Mouse (Mus musculus) forebrain, embryonic 14.5 days (tissue): ENCODE measurements around the gene Adamtsl3. TPM values are rescaled to one million over a fixed set of nuclear protein-coding genes. Genes with fewer than 3 reads are reported as not detected.

ENCODE experiments used
- ATAC-seq: fragments of 200-750 bp; cut with Nextera tagmentation; 2 replicates; pipeline ENCODE4 v1.8.0; 2017; ENCODE audit warnings: mild to moderate bottlenecking, moderate library complexity
- DNase-seq: peaks from one replicate; pipeline ENCODE4 v3.0.0-alpha.2; 2015; ENCODE audit warnings: low spot score
- H3K27ac ChIP-seq: fragments of 300-500 bp; sonication (generic); 2 replicates; pipeline ENCODE4 v1.5.1; 2014; ENCODE audit warnings: low read depth, mild to moderate bottlenecking, control low read depth, low read length, moderate library complexity
- H3K27me3 ChIP-seq: fragments of 300-500 bp; sonication (generic); replicated peaks from 2 replicates; pipeline ENCODE4 v1.6.1; 2014; ENCODE audit warnings: low read length, control low read depth, mixed read lengths; ENCODE audit not compliant: control insufficient read depth, insufficient read depth
- H3K36me3 ChIP-seq: fragments of 300-500 bp; sonication (generic); 2 replicates; pipeline ENCODE4 v1.6.1; 2014; ENCODE audit warnings: low read length, control low read depth; ENCODE audit not compliant: control insufficient read depth, insufficient read depth
- H3K4me1 ChIP-seq: fragments of 300-500 bp; sonication (generic); 2 replicates; pipeline ENCODE4 v1.6.1; 2014; ENCODE audit warnings: antibody characterized with exemption, low read length, control low read depth; ENCODE audit not compliant: control insufficient read depth, insufficient read depth
- H3K4me2 ChIP-seq: fragments of 300-500 bp; sonication (generic); 2 replicates; pipeline ENCODE4 v1.6.1; 2014; ENCODE audit warnings: mild to moderate bottlenecking, control low read depth, low read length
- H3K4me3 ChIP-seq: fragments of 300-500 bp; sonication (generic); 2 replicates; pipeline ENCODE4 v1.5.1; 2014; ENCODE audit warnings: low read depth, low read length, control low read depth
- H3K9ac ChIP-seq: fragments of 300-500 bp; sonication (generic); 2 replicates; pipeline ENCODE4 v1.6.1; 2014; ENCODE audit warnings: mild to moderate bottlenecking, low read length, control low read depth, moderate library complexity
- H3K9me3 ChIP-seq: fragments of 300-500 bp; sonication (generic); replicated peaks from 2 replicates; pipeline ENCODE4 v1.6.1; 2016; ENCODE audit warnings: low read length, control low read depth, mixed read lengths; ENCODE audit not compliant: control insufficient read depth
- WGBS: fragments of 180-500 bp; shearing (Covaris S2); extraction: QIAGEN DNeasy Blood & Tissue Kit; methylation state at CpG from one replicate; pipeline ENCODE4 v1.1.7; 2014; 5-methylcytosine and 5-hydroxymethylcytosine counted together
- polyA plus RNA-seq: library from polyadenylated mRNA; unstranded; fragments of >200 nt; fragmentation: Nextera tagmentation; extraction: Ambion mirVana; gene quantifications from 2 replicates; pipeline ENCODE4 v1.2.1, GENCODE M21; 2014

The Adamtsl3 gene
- polyA plus RNA-seq, 1 experiment from 2014 or later: 0.51 TPM

DNA sequence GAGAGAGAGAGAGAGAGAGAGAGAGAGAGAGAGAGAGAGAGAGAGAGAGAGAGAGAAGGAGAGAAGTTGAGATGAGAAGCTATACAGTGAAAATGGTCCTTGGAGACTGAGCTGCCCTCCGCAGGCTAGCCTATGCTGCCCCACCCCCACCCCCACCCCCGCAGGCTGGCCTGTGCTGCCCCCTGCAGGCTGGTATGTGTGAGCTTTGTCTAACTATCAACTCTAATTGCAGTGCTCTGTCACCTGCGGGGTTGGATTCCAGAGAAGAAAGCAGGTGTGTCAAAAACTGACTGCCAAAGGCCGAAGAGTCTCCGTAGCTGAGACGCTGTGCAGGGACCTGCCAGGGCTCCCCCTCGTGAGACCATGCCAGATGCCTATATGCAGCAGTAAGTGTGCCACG, 231.2 kb downstream of the Adamtsl3 start:
- no peak overlapping the region for H3K4me2 ChIP-seq
- no peaks in the 10 kb centered on the region for H3K36me3 ChIP-seq
- no peaks in the 10 kb centered on the region for H3K9me3 ChIP-seq
- ATAC-seq (no peak), DNase-seq (no peak)
- no peaks in the 10 kb centered on the region for H3K27me3 ChIP-seq
- 46% methylated on average over 8 of the region's 8 CpGs for WGBS
- H3K27ac ChIP-seq: no peak overlapping the region
- H3K4me3 ChIP-seq: no peak overlapping the region
- H3K9ac ChIP-seq: no peak overlapping the region
- H3K4me1 ChIP-seq: no peaks in the 10 kb centered on the region

- H3K4me1 ChIP-seq: no peaks in the 10 kb centered on the region
- WGBS: over 99% methylated on average over 3 of the region's 3 CpGs
- DNase-seq: no peak
- no peaks in the 10 kb centered on the region for H3K36me3 ChIP-seq
- ATAC-seq: no peak
- no peak overlapping the region for H3K9ac ChIP-seq
- no peak overlapping the region for H3K4me2 ChIP-seq
- no peaks in the 10 kb centered on the region for H3K27me3 ChIP-seq
- H3K9me3 ChIP-seq: no peaks in the 10 kb centered on the region
- H3K27ac ChIP-seq: no peak overlapping the region
- H3K4me3 ChIP-seq: no peak overlapping the region
These were observed 232.3 kb downstream of the Adamtsl3 start for GRCm38 (mm10) chr7:82567811-82568210.

- 78% methylated on average over 1 of the region's 1 CpGs for WGBS
- H3K27me3 ChIP-seq: no peaks in the 10 kb centered on the region
- ATAC-seq (no peak), DNase-seq (no peak)
- H3K27ac ChIP-seq: no peak overlapping the region
- no peaks in the 10 kb centered on the region for H3K36me3 ChIP-seq
- H3K4me3 ChIP-seq: no peak overlapping the region
- no peak overlapping the region for H3K9ac ChIP-seq
- H3K4me2 ChIP-seq: no peak overlapping the region
- no peaks in the 10 kb centered on the region for H3K4me1 ChIP-seq
- no peaks in the 10 kb centered on the region for H3K9me3 ChIP-seq
These were observed 237.5 kb downstream of the Adamtsl3 start for GRCm38 (mm10) chr7:82572981-82573380.

DNA sequence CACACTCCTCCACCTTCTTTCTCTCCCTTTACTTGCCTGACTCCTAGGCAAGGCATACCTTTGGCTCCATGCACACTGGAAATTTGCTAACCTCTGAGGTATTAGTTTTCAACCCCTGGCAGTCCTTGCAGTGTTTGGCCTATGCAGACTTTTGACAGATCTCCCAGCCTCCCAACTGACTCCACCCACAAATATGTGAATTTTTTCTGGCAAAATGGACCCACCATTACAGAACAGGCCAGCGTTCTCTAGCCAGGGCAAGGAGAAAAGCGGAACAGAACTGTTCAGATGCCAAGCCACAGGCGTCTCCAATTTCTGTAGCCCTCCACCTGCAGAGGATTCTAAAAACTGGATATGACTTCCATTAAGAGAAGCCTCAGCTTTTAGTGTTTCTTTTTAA, 244.5 kb downstream of the Adamtsl3 start:
- DNase-seq (no peak), ATAC-seq (no peak)
- H3K9me3 ChIP-seq: no peaks in the 10 kb centered on the region
- H3K9ac ChIP-seq: no peak overlapping the region
- no peaks in the 10 kb centered on the region for H3K36me3 ChIP-seq
- H3K4me1 ChIP-seq: no peaks in the 10 kb centered on the region
- 93% methylated on average over 3 of the region's 3 CpGs for WGBS
- no peak overlapping the region for H3K27ac ChIP-seq
- no peak overlapping the region for H3K4me3 ChIP-seq
- H3K27me3 ChIP-seq: no peaks in the 10 kb centered on the region
- no peak overlapping the region for H3K4me2 ChIP-seq

GRCm38 (mm10) chr7:82581802-82582201, 246.3 kb downstream of the Adamtsl3 start:
- 76% methylated on average over 5 of the region's 5 CpGs for WGBS
- Histone ChIP-seq H3K4me2 (no peak overlapping the region), H3K9ac (no peak overlapping the region), H3K4me1 (no peaks in the 10 kb centered on the region), H3K27me3 (no peaks in the 10 kb centered on the region), H3K9me3 (no peaks in the 10 kb centered on the region), H3K4me3 (no peak overlapping the region), H3K36me3 (no peaks in the 10 kb centered on the region), H3K27ac (no peak overlapping the region)
- DNase-seq: no peak
- no peak for ATAC-seq

DNA sequence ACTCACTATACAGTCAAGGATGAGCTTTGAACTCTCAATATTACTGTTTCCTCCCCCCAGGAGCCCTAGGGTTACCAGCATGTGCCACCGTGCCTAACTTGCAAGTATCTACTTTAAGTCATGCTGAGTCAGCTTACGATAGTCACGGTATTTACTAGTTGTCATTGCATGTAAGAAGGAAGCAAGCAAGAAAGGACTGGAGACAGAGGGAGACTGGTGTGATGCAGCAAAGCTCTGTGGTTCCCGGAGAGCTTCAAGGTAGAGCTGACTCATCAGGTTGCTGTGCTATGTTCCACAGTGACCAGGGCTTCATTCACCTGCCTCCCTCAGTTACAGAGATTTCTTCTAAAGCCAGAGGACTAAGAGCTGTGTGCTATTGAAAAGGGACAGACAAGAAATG, 247.0 kb downstream of the Adamtsl3 start:
- ATAC-seq (no peak), DNase-seq (no peak)
- WGBS: 88% methylated on average over 4 of the region's 4 CpGs
- Histone ChIP-seq H3K4me1 (no peaks in the 10 kb centered on the region), H3K9ac (no peak overlapping the region), H3K4me3 (no peak overlapping the region), H3K9me3 (no peaks in the 10 kb centered on the region), H3K36me3 (no peaks in the 10 kb centered on the region), H3K4me2 (no peak overlapping the region), H3K27me3 (no peaks in the 10 kb centered on the region), H3K27ac (no peak overlapping the region)

- ATAC-seq (no peak), DNase-seq (no peak)
- H3K4me1 ChIP-seq: no peaks in the 10 kb centered on the region
- H3K27me3 ChIP-seq: no peaks in the 10 kb centered on the region
- no peak overlapping the region for H3K4me3 ChIP-seq
- no peaks in the 10 kb centered on the region for H3K9me3 ChIP-seq
- 92% methylated on average over 6 of the region's 6 CpGs for WGBS
- H3K27ac ChIP-seq: no peak overlapping the region
- H3K9ac ChIP-seq: no peak overlapping the region
- no peaks in the 10 kb centered on the region for H3K36me3 ChIP-seq
- no peak overlapping the region for H3K4me2 ChIP-seq
These were observed 255.4 kb downstream of the Adamtsl3 start for GRCm38 (mm10) chr7:82590931-82591330.

GRCm38 (mm10) chr7:82602008-82602407, 266.5 kb downstream of the Adamtsl3 start:
- no peak overlapping the region for H3K9ac ChIP-seq
- no peak overlapping the region for H3K4me2 ChIP-seq
- no peaks in the 10 kb centered on the region for H3K27me3 ChIP-seq
- no peak overlapping the region for H3K27ac ChIP-seq
- no peak for DNase-seq
- 86% methylated on average over 4 of the region's 4 CpGs for WGBS
- H3K4me1 ChIP-seq: no peaks in the 10 kb centered on the region
- ATAC-seq: no peak
- no peak overlapping the region for H3K4me3 ChIP-seq
- H3K9me3 ChIP-seq: no peaks in the 10 kb centered on the region
- no peaks in the 10 kb centered on the region for H3K36me3 ChIP-seq

GRCm38 (mm10) chr7:82605425-82605824, 269.9 kb downstream of the Adamtsl3 start:
- no peaks in the 10 kb centered on the region for H3K36me3 ChIP-seq
- H3K9ac ChIP-seq: no peak overlapping the region
- H3K9me3 ChIP-seq: no peaks in the 10 kb centered on the region
- no peak overlapping the region for H3K4me3 ChIP-seq
- H3K4me2 ChIP-seq: no peak overlapping the region
- H3K27ac ChIP-seq: no peak overlapping the region
- H3K4me1 ChIP-seq: no peaks in the 10 kb centered on the region
- H3K27me3 ChIP-seq: no peaks in the 10 kb centered on the region
- DNase-seq (no peak), ATAC-seq (no peak)
- 82% methylated on average over 6 of the region's 6 CpGs for WGBS
